Mouse (Mus musculus) adrenal gland, adult (tissue): ENCODE measurements at regions not wholly inside any gene's neighbourhood (a gene's known extent, or its start where the extent isn't known, plus 50 kb on each side); places are given as distances from the start of the nearest gene placed in this dataset.
"Not testable (repeated sequence)": the region's sequence is repeated elsewhere in the genome, so short reads cannot be mapped to it uniquely, and the experiment has no call there.

Experiments used
- DNase-seq, 2 experiments: peaks; one replicate each; pipeline ENCODE4 v3.0.0; 2022 to 2023; ENCODE audit warnings: low spot score in 1 of 2; ENCODE audit not compliant: inconsistent age in 2 of 2

GRCm38 (mm10) chr6:37692758-37693157 lies 162.8 kb downstream of the Akr1d1 start:
- DNase-seq: no peak

GRCm38 (mm10) chr6:37696074-37696473 lies 166.1 kb downstream of the Akr1d1 start:
- DNase-seq: no peak

- no peak for DNase-seq
These were observed 166.7 kb upstream of the Trim24 start for GRCm38 (mm10) chr6:37703946-37704345.

GRCm38 (mm10) chr6:37705733-37706145 lies 164.9 kb upstream of the Trim24 start:
- DNase-seq: peak in 1 of 2 experiments; percentile 58

- DNase-seq: not testable (repeated sequence)
These were observed 162.9 kb upstream of the Trim24 start for GRCm38 (mm10) chr6:37707671-37708070.

GRCm38 (mm10) chr6:37711766-37712165 lies 158.8 kb upstream of the Trim24 start:
- DNase-seq: no peak

- peak in 1 of 2 experiments; percentile 16 for DNase-seq
These were observed 157.2 kb upstream of the Trim24 start for GRCm38 (mm10) chr6:37713411-37713810.

GRCm38 (mm10) chr6:37714223-37714928 lies 156.2 kb upstream of the Trim24 start:
- DNase-seq: peak in 1 of 2 experiments; percentile 22

GRCm38 (mm10) chr6:37721736-37722135 lies 148.9 kb upstream of the Trim24 start:
- peak; percentile 61 to 88 for DNase-seq

- peak; percentile 30 to 95 for DNase-seq
These were observed 147.3 kb upstream of the Trim24 start for GRCm38 (mm10) chr6:37723337-37723736.

- DNase-seq: no peak
These were observed 146.4 kb upstream of the Trim24 start for GRCm38 (mm10) chr6:37724240-37724639.

GRCm38 (mm10) chr6:37728621-37729020 lies 142.0 kb upstream of the Trim24 start:
- no peak for DNase-seq

GRCm38 (mm10) chr6:37729165-37729564 lies 141.4 kb upstream of the Trim24 start:
- DNase-seq: no peak

GRCm38 (mm10) chr6:37730500-37731239 lies 139.9 kb upstream of the Trim24 start:
- DNase-seq: no peak

GRCm38 (mm10) chr6:37732385-37732784 lies 138.2 kb upstream of the Trim24 start:
- DNase-seq: peak; percentile 87 to 97

GRCm38 (mm10) chr6:37735288-37735961 lies 135.2 kb upstream of the Trim24 start:
- DNase-seq: peak; percentile 36 to 67

GRCm38 (mm10) chr6:37735962-37736297 lies 134.7 kb upstream of the Trim24 start:
- DNase-seq: peak in 1 of 2 experiments; percentile 52

- DNase-seq: no peak
These were observed 129.4 kb upstream of the Trim24 start for GRCm38 (mm10) chr6:37740982-37741889.

GRCm38 (mm10) chr6:37741916-37742315 lies 128.7 kb upstream of the Trim24 start:
- not testable (repeated sequence) for DNase-seq

- DNase-seq: peak; percentile 33 to 55
These were observed 125.9 kb upstream of the Trim24 start for GRCm38 (mm10) chr6:37744679-37745078.
